Mouse (Mus musculus): ENCODE data around the gene Ercc6.

DNA sequence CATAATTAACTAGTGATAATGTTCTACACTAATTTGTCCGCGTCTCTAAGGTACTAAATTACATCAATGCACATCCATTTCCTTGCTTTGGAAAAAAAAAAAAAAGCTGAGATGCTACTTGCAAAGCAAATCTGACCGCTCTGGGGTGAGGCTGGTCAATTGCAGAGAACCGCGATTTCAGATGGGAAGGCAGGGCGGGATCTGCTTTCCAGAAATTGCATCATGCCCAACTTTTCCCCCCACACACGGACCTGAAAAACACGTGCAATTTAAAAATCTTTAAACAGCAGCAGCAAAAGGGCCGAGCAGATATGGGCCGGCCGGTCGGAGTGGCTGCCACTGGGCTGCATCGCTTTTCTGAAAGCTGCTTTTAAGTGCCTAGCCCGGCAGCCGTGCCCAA lies 92.2 kb downstream of the Ercc6 start:
- 0 out of 2 replicates have a peak, but pooled peaks have one; percentile 23 for TF ChIP-seq ZNF384 (IDR thresholded peaks at IDR 0.05; ENCODE audit: low read depth, low read length)
- TF ChIP-seq HCFC1 (IDR thresholded peaks at IDR 0.05; ENCODE audit: borderline replicate concordance, insufficient read depth, low read length) = no peak

All from ES-E14 (cell line).